Mouse (Mus musculus) forebrain, embryonic 10.5 days (tissue): ENCODE results near the gene 1700029I15Rik. TPM values are rescaled to one million over a fixed set of nuclear protein-coding genes. Genes with fewer than 3 reads are reported as not detected.

ENCODE experiments used
- DNase-seq: peaks from one replicate; pipeline ENCODE4 v3.0.0-alpha.2; 2017; ENCODE audit warnings: low spot score; ENCODE audit errors: extremely low spot score
- H3K27ac ChIP-seq: fragments of 300-500 bp; sonication (generic); 2 replicates; pipeline ENCODE4 v1.5.1; 2016; ENCODE audit warnings: mild to moderate bottlenecking
- H3K27me3 ChIP-seq: fragments of 300-500 bp; sonication (generic); 2 replicates; pipeline ENCODE4 v1.6.1; 2016; ENCODE audit warnings: mild to moderate bottlenecking; ENCODE audit not compliant: poor library complexity, severe bottlenecking
- H3K36me3 ChIP-seq: fragments of 300-500 bp; sonication (generic); replicated peaks from 2 replicates; pipeline ENCODE4 v1.6.1; 2016; ENCODE audit warnings: mild to moderate bottlenecking, moderate library complexity
- H3K4me1 ChIP-seq: fragments of 300-500 bp; sonication (generic); 2 replicates; pipeline ENCODE4 v1.6.1; 2016
- H3K4me3 ChIP-seq: fragments of 300-500 bp; sonication (generic); 2 replicates; pipeline ENCODE4 v1.5.1; 2016; ENCODE audit warnings: mild to moderate bottlenecking, moderate library complexity
- H3K9me3 ChIP-seq: fragments of 300-500 bp; sonication (generic); 2 replicates; pipeline ENCODE4 v1.6.1; 2016; ENCODE audit warnings: mild to moderate bottlenecking, moderate library complexity
- WGBS: fragments of 180-500 bp; shearing (Covaris S2); methylation state at CpG from one replicate; pipeline ENCODE4 v1.1.7; 2016; 5-methylcytosine and 5-hydroxymethylcytosine counted together
- polyA plus RNA-seq: library from polyadenylated mRNA; unstranded; fragments of >200 nt; fragmentation: Nextera tagmentation; extraction: Ambion mirVana; gene quantifications from 2 replicates; pipeline ENCODE4 v1.2.1, GENCODE M21; 2016

The 1700029I15Rik gene
- polyA plus RNA-seq, 1 experiment from 2014 or later, result 4.4 TPM

DNA sequence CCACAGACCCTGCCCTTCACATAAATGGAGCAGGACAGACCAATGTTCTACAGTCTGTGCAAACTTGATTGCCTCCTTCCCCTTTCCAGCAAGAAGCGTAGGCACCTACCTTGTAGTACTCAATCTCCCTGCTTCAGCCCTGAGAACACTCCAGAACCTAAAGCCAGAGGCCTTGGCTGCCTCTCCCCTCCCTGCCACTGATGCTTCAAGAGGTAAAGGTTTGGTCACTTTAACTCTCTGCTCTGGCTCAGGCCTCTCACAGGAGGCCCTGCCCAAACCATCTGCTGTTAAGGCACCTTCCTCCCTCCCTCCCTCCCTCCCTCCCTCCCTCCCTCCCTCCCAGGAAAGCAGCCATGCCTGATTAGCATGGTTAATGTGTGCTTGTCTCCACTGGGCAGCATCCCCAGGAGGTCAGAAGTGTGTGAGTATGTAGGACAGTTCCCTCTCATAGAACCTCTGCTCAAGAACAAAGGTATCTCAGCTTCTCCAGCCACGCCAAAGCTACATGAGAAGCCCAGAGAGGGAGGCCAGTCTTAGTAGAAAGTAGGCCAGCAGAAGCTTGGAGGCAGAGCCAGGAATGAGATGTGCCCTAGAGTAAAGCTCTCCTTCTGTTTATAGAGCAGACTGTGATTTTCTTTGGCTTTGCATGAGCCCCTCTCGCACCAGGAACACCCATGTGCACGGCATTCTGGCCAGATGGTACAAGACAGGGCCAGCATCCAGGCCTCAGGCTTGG lies 20.4 kb downstream of the 1700029I15Rik start:
- Histone ChIP-seq H3K9me3 (no peaks in the 10 kb centered on the region), H3K4me1 (peaks cover 46% of the 10 kb centered on the region), H3K4me3 (no peak overlapping the region), H3K36me3 (peaks cover 48% of the 10 kb centered on the region), H3K27me3 (peaks cover 21% of the 10 kb centered on the region), H3K27ac (no peak overlapping the region)
- no peak for DNase-seq
- 81% methylated on average over 4 of the region's 4 CpGs for WGBS

GRCm38 (mm10) chr2:92403776-92404319 lies 21.5 kb downstream of the 1700029I15Rik start:
- no peak for DNase-seq
- Histone ChIP-seq H3K27me3 (peaks cover 21% of the 10 kb centered on the region), H3K27ac (no peak overlapping the region), H3K4me3 (no peak overlapping the region), H3K4me1 (peaks cover 37% of the 10 kb centered on the region), H3K36me3 (peaks cover 59% of the 10 kb centered on the region), H3K9me3 (no peaks in the 10 kb centered on the region)
- 90% methylated on average over 5 of the region's 5 CpGs for WGBS

DNA sequence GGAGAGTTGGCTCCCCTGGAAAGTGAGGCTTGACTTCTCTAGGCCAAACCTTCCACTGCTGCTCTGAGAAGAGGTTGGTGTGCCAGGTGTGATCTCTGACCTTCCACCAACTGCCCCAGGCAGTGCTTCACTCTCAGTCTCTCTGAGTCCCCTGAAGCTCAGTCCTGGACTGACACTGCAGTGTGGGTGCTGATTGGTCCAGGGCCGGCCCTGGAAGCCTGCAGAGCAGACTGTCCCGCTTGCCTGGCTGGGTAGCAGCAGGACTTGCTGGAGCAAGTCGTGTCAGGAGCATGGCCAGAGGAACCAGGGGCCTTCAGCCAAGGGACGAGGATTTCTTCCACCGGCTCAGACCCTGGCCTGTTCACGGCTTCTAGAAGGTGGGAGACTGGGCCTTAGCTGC lies 22.4 kb downstream of the 1700029I15Rik start:
- H3K27me3 ChIP-seq, result peaks cover 17% of the 10 kb centered on the region
- peaks cover 28% of the 10 kb centered on the region for H3K4me1 ChIP-seq
- H3K27ac ChIP-seq, result no peak overlapping the region
- DNase-seq, result no peak
- H3K4me3 ChIP-seq, result no peak overlapping the region
- no peaks in the 10 kb centered on the region for H3K9me3 ChIP-seq
- H3K36me3 ChIP-seq, result peaks cover 68% of the 10 kb centered on the region
- WGBS, result 84% methylated on average over 6 of the region's 6 CpGs

DNA sequence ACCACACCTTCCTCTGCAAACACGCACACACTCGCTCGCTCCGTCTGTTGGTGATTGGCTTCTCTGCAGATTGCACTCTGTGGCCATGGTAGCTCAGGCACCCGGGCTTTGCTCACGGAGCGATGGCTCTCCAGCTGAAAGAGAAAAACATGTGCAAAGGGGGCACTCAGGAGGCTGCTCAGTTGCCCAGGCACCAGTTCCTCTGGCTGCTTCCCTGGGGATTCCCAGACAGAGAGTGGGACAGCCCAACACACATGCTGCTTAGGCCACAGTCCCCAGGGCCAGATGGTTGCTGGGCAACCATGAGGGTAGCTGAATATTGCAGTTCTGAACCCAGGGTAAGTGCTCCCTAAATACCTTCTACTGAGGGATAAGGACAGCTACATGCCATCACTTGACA lies 23.3 kb downstream of the 1700029I15Rik start:
- H3K27me3 ChIP-seq, result peaks cover 8% of the 10 kb centered on the region; the same call in 1 of the 2 replicates
- peaks cover 77% of the 10 kb centered on the region for H3K36me3 ChIP-seq
- H3K27ac ChIP-seq, result no peak overlapping the region
- DNase-seq, result no peak
- H3K4me1 ChIP-seq, result peaks cover 19% of the 10 kb centered on the region
- no peak overlapping the region for H3K4me3 ChIP-seq
- no peaks in the 10 kb centered on the region for H3K9me3 ChIP-seq
- WGBS, result 97% methylated on average over 7 of the region's 7 CpGs

- H3K9me3 ChIP-seq, result no peaks in the 10 kb centered on the region
- no peak overlapping the region for H3K27ac ChIP-seq
- H3K27me3 ChIP-seq, result no peaks in the 10 kb centered on the region
- no peak for DNase-seq
- peaks cover 5% of the 10 kb centered on the region; the same call in 1 of the 2 replicates for H3K4me1 ChIP-seq
- no peak overlapping the region for H3K4me3 ChIP-seq
- 92% methylated on average over 18 of the region's 18 CpGs for WGBS
- peaks cover 100% of the 10 kb centered on the region for H3K36me3 ChIP-seq
Observed at GRCm38 (mm10) chr2:92408309-92409045, 26.1 kb downstream of the 1700029I15Rik start.

GRCm38 (mm10) chr2:92411705-92412104 lies 29.4 kb downstream of the 1700029I15Rik start:
- no peak overlapping the region for H3K27ac ChIP-seq
- H3K9me3 ChIP-seq, result no peaks in the 10 kb centered on the region
- WGBS, result 92% methylated on average over 10 of the region's 10 CpGs
- no peak overlapping the region for H3K4me3 ChIP-seq
- no peak for DNase-seq
- H3K27me3 ChIP-seq, result no peaks in the 10 kb centered on the region
- peaks cover 100% of the 10 kb centered on the region for H3K36me3 ChIP-seq
- no peaks in the 10 kb centered on the region for H3K4me1 ChIP-seq

- DNase-seq, result no peak
- Histone ChIP-seq H3K36me3 (peaks cover 92% of the 10 kb centered on the region), H3K9me3 (no peaks in the 10 kb centered on the region), H3K4me1 (peaks cover 35% of the 10 kb centered on the region), H3K27me3 (no peaks in the 10 kb centered on the region), H3K4me3 (no peak overlapping the region), H3K27ac (no peak overlapping the region)
- 92% methylated on average over 7 of the region's 7 CpGs for WGBS
Observed at GRCm38 (mm10) chr2:92421723-92422387, 39.5 kb downstream of the 1700029I15Rik start.

GRCm38 (mm10) chr2:92422388-92423135 lies 40.2 kb downstream of the 1700029I15Rik start:
- H3K4me3 ChIP-seq, result no peak overlapping the region
- H3K36me3 ChIP-seq, result peaks cover 85% of the 10 kb centered on the region
- DNase-seq, result no peak
- H3K4me1 ChIP-seq, result peaks cover 36% of the 10 kb centered on the region
- no peak overlapping the region for H3K27ac ChIP-seq
- WGBS, result 84% methylated on average over 10 of the region's 10 CpGs
- no peaks in the 10 kb centered on the region for H3K27me3 ChIP-seq
- H3K9me3 ChIP-seq, result no peaks in the 10 kb centered on the region

- DNase-seq, result no peak
- peaks cover 79% of the 10 kb centered on the region for H3K36me3 ChIP-seq
- H3K9me3 ChIP-seq, result no peaks in the 10 kb centered on the region
- 93% methylated on average over 9 of the region's 9 CpGs for WGBS
- no peak overlapping the region for H3K4me3 ChIP-seq
- H3K27ac ChIP-seq, result peak overlapping the region; percentile 78
- no peaks in the 10 kb centered on the region for H3K27me3 ChIP-seq
- H3K4me1 ChIP-seq, result peaks cover 42% of the 10 kb centered on the region
Observed at GRCm38 (mm10) chr2:92423156-92423555, 40.8 kb downstream of the 1700029I15Rik start.

- Histone ChIP-seq H3K9me3 (no peaks in the 10 kb centered on the region), H3K27me3 (no peaks in the 10 kb centered on the region), H3K4me1 (peaks cover 49% of the 10 kb centered on the region), H3K27ac (peak overlapping the region; percentile 78), H3K36me3 (peaks cover 72% of the 10 kb centered on the region), H3K4me3 (no peak overlapping the region)
- 85% methylated on average over 9 of the region's 9 CpGs for WGBS
- no peak for DNase-seq
Observed at GRCm38 (mm10) chr2:92423702-92424461, 41.5 kb downstream of the 1700029I15Rik start.

- 69% methylated on average over 9 of the region's 9 CpGs for WGBS
- H3K4me1 ChIP-seq, result peaks cover 56% of the 10 kb centered on the region
- no peaks in the 10 kb centered on the region for H3K9me3 ChIP-seq
Observed at GRCm38 (mm10) chr2:92424462-92425308, 42.3 kb downstream of the 1700029I15Rik start.

More at GRCm38 (mm10) chr2:92424462-92425308, 42.3 kb downstream of the 1700029I15Rik start:
- no peak for DNase-seq
- peaks cover 68% of the 10 kb centered on the region for H3K36me3 ChIP-seq
- peak overlapping the region; percentile 78 for H3K27ac ChIP-seq
- H3K27me3 ChIP-seq, result no peaks in the 10 kb centered on the region
- H3K4me3 ChIP-seq, result no peak overlapping the region; the same call in 1 of the 2 replicates
